Mouse (Mus musculus) hindbrain, embryonic 11.5 days (tissue): ENCODE results near the gene Dclk1. TPM values are rescaled to one million over a fixed set of nuclear protein-coding genes. Genes with fewer than 3 reads are reported as not detected.

Source experiments
- ATAC-seq: fragments of 200-750 bp; cut with Nextera tagmentation; 2 replicates; pipeline ENCODE4 v1.8.0; 2017; ENCODE audit warnings: mild to moderate bottlenecking, moderate TSS enrichment, moderate library complexity; ENCODE audit not compliant: low FRiP score
- DNase-seq: peaks from one replicate; pipeline ENCODE4 v3.0.0-alpha.2; 2015; ENCODE audit warnings: low spot score
- H3K27ac ChIP-seq: fragments of 300-500 bp; sonication (generic); 2 replicates; pipeline ENCODE4 v1.5.1; 2014; ENCODE audit warnings: mild to moderate bottlenecking, low read depth, low read length
- H3K27me3 ChIP-seq: fragments of 300-500 bp; sonication (generic); 2 replicates; pipeline ENCODE4 v1.6.1; 2014; ENCODE audit warnings: mild to moderate bottlenecking, low read length, moderate library complexity, mixed read lengths; ENCODE audit not compliant: control insufficient read depth, insufficient read depth
- H3K36me3 ChIP-seq: fragments of 300-500 bp; sonication (generic); 2 replicates; pipeline ENCODE4 v1.6.1; 2014; ENCODE audit warnings: mild to moderate bottlenecking, low read length, moderate library complexity, mixed read lengths; ENCODE audit not compliant: control insufficient read depth, insufficient read depth
- H3K4me1 ChIP-seq: fragments of 300-500 bp; sonication (generic); replicated peaks from 2 replicates; pipeline ENCODE4 v1.6.1; 2014; ENCODE audit warnings: low read length, mixed read lengths; ENCODE audit not compliant: control insufficient read depth, insufficient read depth
- H3K4me2 ChIP-seq: fragments of 300-500 bp; sonication (generic); replicated peaks from 2 replicates; pipeline ENCODE4 v1.6.1; 2014; ENCODE audit warnings: mild to moderate bottlenecking, low read depth, low read length
- H3K4me3 ChIP-seq: fragments of 300-500 bp; sonication (generic); 2 replicates; pipeline ENCODE4 v1.5.1; 2014; ENCODE audit warnings: low read depth, low read length
- H3K9ac ChIP-seq: fragments of 300-500 bp; sonication (generic); 2 replicates; pipeline ENCODE4 v1.6.1; 2014; ENCODE audit warnings: low read depth, low read length
- H3K9me3 ChIP-seq: fragments of 300-500 bp; sonication (generic); 2 replicates; pipeline ENCODE4 v1.6.1; 2016; ENCODE audit warnings: low read length; ENCODE audit not compliant: control insufficient read depth
- WGBS: fragments of 180-500 bp; shearing (Covaris S2); extraction: QIAGEN DNeasy Blood & Tissue Kit; methylation state at CpG from one replicate; pipeline ENCODE4 v1.1.7; 2014; 5-methylcytosine and 5-hydroxymethylcytosine counted together
- polyA plus RNA-seq: library from polyadenylated mRNA; unstranded; fragments of >200 nt; fragmentation: Nextera tagmentation; extraction: Ambion mirVana; gene quantifications from 2 replicates; pipeline ENCODE4 v1.2.1, GENCODE M21; 2014

Dclk1 gene
- polyA plus RNA-seq, 1 experiment from 2014 or later: 94.8 TPM

DNA sequence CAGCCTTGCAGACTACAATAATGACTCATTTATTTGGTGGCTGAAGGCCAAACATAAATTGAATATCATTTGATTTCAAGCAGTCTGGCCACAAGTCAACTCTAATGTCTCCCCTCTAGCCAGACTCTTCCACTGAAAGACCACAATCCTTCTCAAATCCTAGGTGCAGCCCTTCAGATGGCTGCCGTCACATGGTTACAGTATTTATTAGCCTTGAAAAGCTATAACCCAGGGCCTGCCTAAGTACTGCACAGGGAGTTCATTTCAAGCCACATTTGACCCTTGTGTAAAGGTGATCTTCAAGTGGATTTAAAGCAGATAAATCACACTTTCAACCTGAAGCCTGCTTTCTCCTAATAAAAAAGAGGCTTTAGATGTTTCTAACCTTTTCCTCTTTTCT, 192.1 kb downstream of the Dclk1 start:
- Histone ChIP-seq H3K27me3 (no peaks in the 10 kb centered on the region), H3K36me3 (no peaks in the 10 kb centered on the region)
- no peak for DNase-seq

DNA sequence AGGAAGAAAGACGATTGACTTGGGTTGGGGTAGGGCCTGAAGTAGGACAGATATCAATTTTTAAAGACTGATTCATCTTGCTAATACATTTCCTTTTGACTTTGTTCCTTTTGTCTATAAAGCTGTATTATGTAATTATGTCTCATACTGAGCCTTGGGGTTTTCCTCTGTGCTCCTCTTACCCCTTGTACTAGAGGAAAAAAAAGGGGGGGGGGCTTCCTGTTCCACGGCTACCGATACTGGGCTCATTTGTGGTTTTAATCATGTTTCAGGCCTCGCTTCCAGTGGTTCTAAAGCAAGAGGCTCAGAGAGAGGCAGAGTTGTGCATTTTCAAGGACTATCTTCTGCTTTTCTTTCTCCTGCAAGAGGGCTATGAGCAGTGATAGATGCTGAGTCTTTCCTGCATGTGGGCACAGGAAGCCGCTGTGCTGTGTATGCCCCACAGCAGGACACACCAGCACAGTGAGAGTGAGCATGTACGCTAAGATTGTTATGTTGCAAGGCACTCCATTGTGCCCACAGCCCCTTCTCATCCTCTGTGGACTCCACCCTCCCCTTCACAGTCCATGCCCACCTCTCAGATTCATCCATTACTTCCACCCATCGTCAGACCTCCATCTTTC, 196.8 kb downstream of the Dclk1 start:
- no peak overlapping the region for H3K4me3 ChIP-seq
- H3K27me3 ChIP-seq: no peaks in the 10 kb centered on the region
- no peak for ATAC-seq
- no peak overlapping the region for H3K9ac ChIP-seq
- no peak for DNase-seq
- H3K4me2 ChIP-seq: no peak overlapping the region
- no peaks in the 10 kb centered on the region for H3K36me3 ChIP-seq
- WGBS: 91% methylated on average over 7 of the region's 7 CpGs
- H3K9me3 ChIP-seq: no peaks in the 10 kb centered on the region
- H3K27ac ChIP-seq: no peak overlapping the region
- no peaks in the 10 kb centered on the region for H3K4me1 ChIP-seq

More for the DNA sequence above, 192.1 kb downstream of the Dclk1 start:
- no peak for ATAC-seq
- 74% methylated on average over 1 of the region's 1 CpGs for WGBS
- no peak overlapping the region for H3K4me2 ChIP-seq
- H3K4me1 ChIP-seq: no peaks in the 10 kb centered on the region
- no peak overlapping the region for H3K27ac ChIP-seq
- no peak overlapping the region for H3K4me3 ChIP-seq
- H3K9ac ChIP-seq: no peak overlapping the region
- no peaks in the 10 kb centered on the region for H3K9me3 ChIP-seq

DNA sequence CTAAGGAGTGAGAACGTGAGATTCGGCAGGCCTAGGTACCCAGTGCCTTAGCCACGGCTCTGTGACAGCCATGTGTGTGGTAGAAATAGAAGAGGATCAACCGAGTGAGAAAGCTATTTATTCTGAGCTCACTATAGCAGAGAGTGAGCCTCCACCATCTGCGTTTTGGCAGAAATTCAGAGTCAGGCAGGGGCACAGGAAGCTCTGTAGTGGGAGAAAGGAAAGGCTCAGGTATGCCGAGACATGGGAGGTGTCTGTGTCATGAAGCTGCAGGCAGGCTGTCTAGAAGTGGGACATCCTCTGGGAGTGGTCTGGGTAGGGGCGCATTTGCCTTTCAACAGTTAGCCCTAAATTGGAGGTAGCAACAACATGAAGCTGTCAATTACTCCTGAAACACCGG, 198.2 kb downstream of the Dclk1 start:
- Histone ChIP-seq H3K4me3 (no peak overlapping the region), H3K4me2 (no peak overlapping the region), H3K27ac (no peak overlapping the region), H3K9me3 (no peaks in the 10 kb centered on the region), H3K27me3 (no peaks in the 10 kb centered on the region), H3K36me3 (no peaks in the 10 kb centered on the region), H3K9ac (no peak overlapping the region), H3K4me1 (no peaks in the 10 kb centered on the region)
- no peak for DNase-seq
- no peak for ATAC-seq
- 78% methylated on average over 8 of the region's 8 CpGs for WGBS

DNA sequence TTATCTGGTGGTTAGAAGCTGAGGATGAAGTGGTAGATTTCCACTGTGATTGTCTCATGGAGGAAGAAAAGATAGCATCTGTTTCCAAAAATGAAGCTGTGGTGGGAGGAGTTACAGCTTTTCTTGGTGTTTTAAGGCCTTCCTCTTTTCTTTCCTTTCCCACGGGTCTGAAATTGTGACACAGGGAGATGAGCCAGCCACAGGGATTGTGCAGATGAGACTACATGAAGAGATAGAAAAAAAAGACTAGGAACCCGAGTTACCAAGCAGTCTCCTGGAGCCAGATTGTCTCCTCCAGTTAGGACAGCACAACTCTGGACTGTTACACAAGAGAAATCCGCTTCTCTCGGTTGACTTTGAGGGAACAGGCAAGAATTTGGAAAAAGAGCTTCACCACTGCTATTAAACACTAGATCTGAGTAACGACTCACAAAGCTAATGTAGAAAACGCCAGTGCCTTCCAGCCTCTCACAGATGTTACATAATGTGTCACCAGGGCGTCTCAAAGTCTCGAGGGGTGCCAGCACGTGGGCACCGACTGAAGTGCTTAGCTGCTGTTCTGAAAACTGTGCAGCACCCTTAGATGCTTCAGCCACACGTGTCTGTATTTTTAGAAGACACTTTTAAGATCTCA, 200.0 kb downstream of the Dclk1 start:
- Histone ChIP-seq H3K9me3 (no peaks in the 10 kb centered on the region), H3K9ac (no peak overlapping the region), H3K27me3 (no peaks in the 10 kb centered on the region), H3K4me3 (no peak overlapping the region), H3K36me3 (no peaks in the 10 kb centered on the region), H3K4me2 (no peak overlapping the region), H3K27ac (no peak overlapping the region), H3K4me1 (no peaks in the 10 kb centered on the region)
- no peak for DNase-seq
- ATAC-seq: no peak
- WGBS: 87% methylated on average over 11 of the region's 11 CpGs

DNA sequence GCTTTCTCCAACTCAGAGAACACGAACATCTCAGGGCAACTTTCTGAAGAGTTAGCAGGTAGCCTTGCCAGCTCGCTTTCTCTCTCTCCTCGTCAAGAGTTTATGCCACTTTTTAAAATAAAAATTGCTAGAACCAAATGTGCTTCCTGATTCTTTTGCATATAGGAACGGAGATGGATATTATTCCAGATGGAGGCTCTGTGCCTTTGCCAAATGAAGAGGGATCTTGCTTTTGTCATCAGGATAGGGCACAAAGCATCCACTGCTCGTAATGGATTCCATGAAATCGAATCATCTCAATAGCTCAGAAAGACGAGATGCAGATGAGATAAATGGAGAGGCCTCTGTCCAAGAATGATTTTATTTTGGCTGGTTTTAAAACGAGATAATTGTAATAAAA, 201.1 kb downstream of the Dclk1 start:
- no peak for DNase-seq
- Histone ChIP-seq H3K36me3 (no peaks in the 10 kb centered on the region), H3K4me1 (no peaks in the 10 kb centered on the region), H3K9ac (no peak overlapping the region), H3K9me3 (no peaks in the 10 kb centered on the region), H3K4me2 (no peak overlapping the region), H3K4me3 (no peak overlapping the region), H3K27me3 (no peaks in the 10 kb centered on the region), H3K27ac (no peak overlapping the region)
- WGBS: 91% methylated on average over 8 of the region's 8 CpGs
- ATAC-seq: no peak

DNA sequence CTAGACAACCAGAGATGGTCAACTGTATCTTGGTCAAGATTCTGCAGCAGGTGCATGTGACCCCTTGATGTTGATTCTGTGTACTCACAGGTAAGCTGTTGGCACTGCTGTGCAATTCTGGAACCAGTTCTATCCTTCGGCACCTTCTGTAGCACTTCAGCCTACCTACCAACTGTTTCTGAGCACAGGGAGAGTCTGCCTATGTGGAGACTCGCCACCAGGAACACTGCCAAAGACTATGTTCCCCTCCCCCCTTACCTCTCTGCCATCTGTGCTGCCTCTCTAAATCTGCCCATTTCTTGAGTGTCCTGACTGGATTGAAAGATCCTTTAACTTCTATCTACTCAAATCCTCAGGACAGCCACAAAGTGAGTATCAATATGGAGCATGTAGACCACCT, 201.6 kb downstream of the Dclk1 start:
- H3K9ac ChIP-seq: no peak overlapping the region
- H3K36me3 ChIP-seq: no peaks in the 10 kb centered on the region
- no peaks in the 10 kb centered on the region for H3K4me1 ChIP-seq
- H3K4me3 ChIP-seq: no peak overlapping the region
- ATAC-seq (no peak), DNase-seq (no peak)
- WGBS: 96% methylated on average over 2 of the region's 2 CpGs
- no peak overlapping the region for H3K27ac ChIP-seq
- no peaks in the 10 kb centered on the region for H3K27me3 ChIP-seq
- no peaks in the 10 kb centered on the region for H3K9me3 ChIP-seq
- no peak overlapping the region for H3K4me2 ChIP-seq

DNA sequence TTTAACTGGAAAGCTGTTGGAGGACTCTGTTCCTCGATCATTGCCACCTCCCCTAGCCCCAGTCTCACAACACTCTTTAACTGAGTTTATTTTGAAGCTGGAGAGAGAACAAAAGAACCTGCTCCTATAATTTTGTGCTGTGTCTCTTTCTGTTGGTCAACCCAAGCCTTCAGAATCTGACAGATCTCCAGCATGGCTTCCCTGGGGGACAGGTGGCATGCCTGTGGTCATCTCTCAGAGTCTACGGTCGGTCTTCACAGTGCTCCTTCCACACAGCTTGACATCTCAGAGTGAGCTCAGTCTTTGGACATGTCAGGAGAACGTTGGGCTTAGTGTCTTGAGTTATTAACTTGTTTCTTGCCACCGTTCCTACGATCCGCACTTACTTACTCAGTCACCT, 204.5 kb downstream of the Dclk1 start:
- H3K27ac ChIP-seq: no peak overlapping the region
- no peaks in the 10 kb centered on the region for H3K27me3 ChIP-seq
- H3K9me3 ChIP-seq: no peaks in the 10 kb centered on the region
- no peaks in the 10 kb centered on the region for H3K36me3 ChIP-seq
- H3K4me1 ChIP-seq: no peaks in the 10 kb centered on the region
- 90% methylated on average over 7 of the region's 7 CpGs for WGBS
- no peak overlapping the region for H3K4me2 ChIP-seq
- no peak overlapping the region for H3K9ac ChIP-seq
- no peak overlapping the region for H3K4me3 ChIP-seq
- DNase-seq: no peak
- ATAC-seq: no peak

DNA sequence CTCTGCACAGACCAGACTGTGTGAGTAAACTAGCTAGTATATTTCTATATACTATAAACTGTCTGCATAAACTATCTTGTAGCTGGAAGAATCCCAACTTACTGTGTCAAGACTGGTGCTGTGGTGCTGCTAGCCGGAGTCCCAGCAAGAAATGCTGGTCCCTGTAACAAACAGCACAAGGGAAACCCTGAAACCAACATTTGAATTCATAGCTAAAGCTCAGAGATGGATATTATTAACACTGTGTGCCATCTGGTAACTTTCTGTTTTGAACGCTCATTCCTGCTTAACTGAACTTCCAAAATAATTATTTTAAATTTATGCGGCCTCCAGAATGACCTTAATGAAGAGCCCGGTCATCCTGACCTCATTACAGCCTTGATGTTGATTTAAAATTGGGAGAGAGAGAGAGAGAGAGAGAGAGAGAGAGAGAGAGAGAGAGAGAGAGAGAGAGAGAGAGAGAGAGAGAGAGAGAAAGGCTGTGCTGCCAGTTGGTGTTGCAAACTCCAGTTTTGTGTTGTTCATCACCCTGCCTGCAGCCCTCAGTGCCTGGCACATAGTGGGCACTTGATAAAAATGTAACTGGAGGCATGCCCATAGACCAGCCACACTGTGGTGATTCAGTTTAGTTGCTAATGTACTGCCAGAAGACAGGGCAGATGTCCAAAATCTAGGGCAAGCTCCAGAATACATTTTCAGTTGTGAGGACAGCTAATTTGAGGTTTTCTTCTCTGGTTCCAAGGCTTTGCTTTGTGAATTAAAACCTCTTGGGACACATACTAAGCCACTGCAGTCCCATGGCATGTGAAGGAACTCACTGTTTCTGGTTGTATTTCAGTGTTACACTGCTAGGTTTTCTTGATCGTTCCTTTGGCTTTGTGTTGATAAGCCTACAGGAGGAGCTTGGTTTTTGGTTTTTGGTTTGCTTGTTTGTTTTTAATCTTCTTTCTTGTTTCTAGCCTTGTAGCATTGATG, 205.6 kb downstream of the Dclk1 start:
- no peaks in the 10 kb centered on the region for H3K9me3 ChIP-seq
- H3K27me3 ChIP-seq: no peaks in the 10 kb centered on the region
- DNase-seq (no peak), ATAC-seq (no peak)
- WGBS: 85% methylated on average over 5 of the region's 5 CpGs
- no peaks in the 10 kb centered on the region for H3K4me1 ChIP-seq
- H3K4me3 ChIP-seq: no peak overlapping the region
- no peak overlapping the region for H3K4me2 ChIP-seq
- no peaks in the 10 kb centered on the region for H3K36me3 ChIP-seq
- H3K9ac ChIP-seq: no peak overlapping the region
- no peak overlapping the region for H3K27ac ChIP-seq
